Mouse (Mus musculus) CH12.LX (cell line): ENCODE results near the gene Rhox2c. TPM values are rescaled to one million over a fixed set of nuclear protein-coding genes. Genes with fewer than 3 reads are reported as not detected.
"Not testable (repeated sequence)": the region's sequence is repeated elsewhere in the genome, so short reads cannot be mapped to it uniquely, and the experiment has no call there.

Source experiments
- DNase-seq: peaks from one replicate; pipeline ENCODE4 v3.0.0-alpha.2; 2013; ENCODE audit errors: extremely low read depth
- H3K27ac ChIP-seq: 2 replicates; pipeline ENCODE4 v1.5.1; 2012; ENCODE audit warnings: low read depth, mild to moderate bottlenecking, control low read depth, moderate library complexity; ENCODE audit not compliant: insufficient read depth
- H3K27me3 ChIP-seq: replicated peaks from 2 replicates; pipeline ENCODE3; 2012; ENCODE audit warnings: inconsistent platforms
- H3K36me3 ChIP-seq, 2 experiments: replicated peaks in 1 of 2; 2 replicates each; pipeline versions ENCODE3 to v1.6.1; 2012; ENCODE audit warnings: inconsistent platforms in 1 of 2, low read length in 1 of 2, mild to moderate bottlenecking in 1 of 2, mixed read lengths in 1 of 2, moderate library complexity in 1 of 2; ENCODE audit not compliant: control insufficient read depth in 1 of 2, insufficient read depth in 1 of 2
- H3K4me1 ChIP-seq, 2 experiments: 2 replicates each; pipeline ENCODE4 v1.6.1; 2012; ENCODE audit warnings: inconsistent platforms in 1 of 2, moderate library complexity in 1 of 2; ENCODE audit not compliant: insufficient read depth in 2 of 2, control insufficient read depth in 1 of 2
- H3K4me2 ChIP-seq: 2 replicates; pipeline ENCODE4 v1.6.1; 2012; ENCODE audit warnings: low read depth, mild to moderate bottlenecking, control low read depth; ENCODE audit not compliant: poor library complexity, insufficient read depth, severe bottlenecking
- H3K4me3 ChIP-seq, 3 experiments: fragments of 150-350 bp in 1 of 3; sonication (generic) in 1 of 3; replicated peaks in 1 of 3; 2 replicates each; pipeline versions ENCODE3 to v1.5.1; 2011 to 2012; ENCODE audit warnings: low read depth in 2 of 3, low read length in 2 of 3, mild to moderate bottlenecking in 2 of 3, moderate library complexity in 2 of 3, control low read depth in 1 of 3, improper control_type of control experiment in 1 of 3, inconsistent platforms in 1 of 3, mixed read lengths in 1 of 3; ENCODE audit not compliant: poor library complexity in 1 of 3
- H3K79me2 ChIP-seq: replicated peaks from 2 replicates; pipeline ENCODE4 v1.6.1; 2012; ENCODE audit warnings: mild to moderate bottlenecking, moderate library complexity; ENCODE audit not compliant: control insufficient read depth, poor library complexity, insufficient read depth, severe bottlenecking; ENCODE audit errors: extremely low read depth
- H3K9ac ChIP-seq: 2 replicates; pipeline ENCODE4 v1.6.1; 2012; ENCODE audit warnings: low read depth, mild to moderate bottlenecking, control low read depth, moderate library complexity; ENCODE audit not compliant: insufficient read depth
- H3K9me3 ChIP-seq: replicated peaks from 2 replicates; pipeline ENCODE3; 2012; ENCODE audit warnings: low read length, inconsistent platforms, mixed read lengths
- dilution Hi-C: fragments of 300-500 bp; cut with MboI; formaldehyde crosslinking; loops from 2 replicates; pipeline ENCODE4 v1.14.3; 2020; ENCODE audit warnings: low sequenced_read_pairs; ENCODE audit not compliant: extremely low pct_unique_long_range_greater_than_20kb, extremely low pct_ligation_motif_present
- in situ Hi-C: fragments of 300-500 bp; cut with MboI; formaldehyde crosslinking; loops from 3 replicates; pipeline ENCODE4 v1.14.3; 2019; ENCODE audit warnings: low sequenced_read_pairs, low pct_ligation_motif_present, low pct_unique_long_range_greater_than_20kb, mixed read lengths
- polyA plus RNA-seq: library from polyadenylated mRNA; unstranded; fragments of >175 nt; gene quantifications from 2 replicates; pipeline ENCODE4 v1.2.1, GENCODE M21; 2012; ENCODE audit warnings: low read depth; ENCODE audit not compliant: insufficient read length
- total RNA-seq, 2 experiments: library from RNA; depleted of rRNA; stranded (reverse); fragments of 300-350 nt in 1 of 2; fragments of >200 nt in 1 of 2; gene quantifications; 2 replicates each; pipeline ENCODE4 v1.2.3; 2012 to 2014

Rhox2c gene
- total RNA-seq (2012; rRNA removed) = not detected in 2 replicates
- not detected in 2 replicates for total RNA-seq (2014; rRNA removed)
- not detected in 2 replicates for polyA plus RNA-seq

GRCm38 (mm10) chrX:37453380-37453779, at the start of gene Rhox2c:
Rhox2c (plus strand) TSS chrX:37453680.
- H3K4me2 ChIP-seq, in situ Hi-C loops, H3K27ac ChIP-seq, H3K79me2 ChIP-seq, H3K4me1 ChIP-seq, H3K9ac ChIP-seq, DNase-seq, H3K9me3 ChIP-seq, H3K27me3 ChIP-seq, H3K4me3 ChIP-seq, H3K36me3 ChIP-seq, dilution Hi-C loops: not testable (repeated sequence)

- H3K36me3 ChIP-seq, DNase-seq, H3K27ac ChIP-seq, H3K4me2 ChIP-seq, H3K9me3 ChIP-seq, H3K4me3 ChIP-seq, H3K27me3 ChIP-seq, H3K9ac ChIP-seq, H3K79me2 ChIP-seq, in situ Hi-C loops, H3K4me1 ChIP-seq, dilution Hi-C loops: not testable (repeated sequence)
Measured at GRCm38 (mm10) chrX:37411767-37412166, 41.7 kb upstream of the Rhox2c start, which contains the start of gene Rhox2b. Rhox2b (plus strand) TSS chrX:37412067.

GRCm38 (mm10) chrX:37432194-37432593, 21.3 kb upstream of the Rhox2c start, which contains the start of gene Rhox4b:
Rhox4b (plus strand) TSS chrX:37432494.
- H3K79me2 ChIP-seq, DNase-seq, H3K27ac ChIP-seq, H3K4me2 ChIP-seq, dilution Hi-C loops, H3K36me3 ChIP-seq, in situ Hi-C loops, H3K27me3 ChIP-seq, H3K4me1 ChIP-seq, H3K4me3 ChIP-seq, H3K9me3 ChIP-seq, H3K9ac ChIP-seq: not testable (repeated sequence)

- H3K27me3 ChIP-seq, H3K9ac ChIP-seq, H3K27ac ChIP-seq, H3K4me2 ChIP-seq, H3K4me1 ChIP-seq, H3K4me3 ChIP-seq, H3K9me3 ChIP-seq, H3K79me2 ChIP-seq, dilution Hi-C loops, H3K36me3 ChIP-seq, DNase-seq, in situ Hi-C loops: not testable (repeated sequence)
Measured at GRCm38 (mm10) chrX:37458285-37458684, 4.8 kb downstream of the Rhox2c start, which contains the start of gene Rhox3c. Rhox3c (plus strand) TSS chrX:37458585.

- H3K4me1 ChIP-seq, H3K27ac ChIP-seq, H3K27me3 ChIP-seq, H3K4me3 ChIP-seq, DNase-seq, H3K36me3 ChIP-seq, H3K79me2 ChIP-seq, H3K4me2 ChIP-seq, in situ Hi-C loops, H3K9me3 ChIP-seq, dilution Hi-C loops, H3K9ac ChIP-seq: not testable (repeated sequence)
Measured at GRCm38 (mm10) chrX:37480037-37480436, 26.6 kb downstream of the Rhox2c start, which contains the start of gene Rhox4c. Rhox4c (plus strand) TSS chrX:37480337.

GRCm38 (mm10) chrX:37514059-37514458, 60.6 kb downstream of the Rhox2c start, which contains the start of gene Rhox4d:
Rhox4d (plus strand) TSS chrX:37514359.
- H3K36me3 ChIP-seq, H3K27me3 ChIP-seq, DNase-seq, H3K79me2 ChIP-seq, H3K4me2 ChIP-seq, in situ Hi-C loops, H3K4me3 ChIP-seq, H3K4me1 ChIP-seq, H3K27ac ChIP-seq, H3K9me3 ChIP-seq, H3K9ac ChIP-seq, dilution Hi-C loops: not testable (repeated sequence)
